Mouse (Mus musculus): ENCODE data around the gene Dis3l2.
A peak's percentile ranks its signal among the peaks of the same experiment; 100 is the strongest.

Dis3l2 gene

GRCm38 (mm10) chr1:87010629-87011330 is 307.2 kb downstream of the Dis3l2 start:
- no peak for DNase-seq (ENCODE audit: low read depth, low spot score)

GRCm38 (mm10) chr1:87011718-87012117 is 308.1 kb downstream of the Dis3l2 start:
- no peak for DNase-seq (ENCODE audit: low read depth, low spot score)

- no peak for DNase-seq (ENCODE audit: low read depth, low spot score)
Observed at GRCm38 (mm10) chr1:87012606-87013005, 309.0 kb downstream of the Dis3l2 start.

DNA sequence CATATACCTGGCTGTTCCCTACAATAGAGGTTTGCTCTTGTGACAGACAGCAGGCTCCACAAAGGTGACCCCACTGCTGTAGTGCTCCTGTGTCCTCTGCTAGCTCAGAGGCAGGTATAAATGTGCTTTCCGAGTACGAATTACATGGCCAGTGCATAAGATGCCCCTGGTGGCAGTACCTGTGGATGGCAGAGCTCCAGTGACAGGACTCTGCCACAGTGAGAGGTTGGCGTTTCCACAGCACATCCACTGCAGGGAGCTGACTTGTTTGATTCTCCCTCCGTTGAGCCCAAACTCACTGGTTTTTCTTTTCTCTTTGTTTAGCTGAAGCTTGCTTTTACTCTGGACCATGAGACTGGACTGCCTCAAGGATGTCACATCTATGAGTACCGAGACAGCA is 317.1 kb downstream of the Dis3l2 start:
- DNase-seq (ENCODE audit: low read depth, low spot score), result no peak

DNA sequence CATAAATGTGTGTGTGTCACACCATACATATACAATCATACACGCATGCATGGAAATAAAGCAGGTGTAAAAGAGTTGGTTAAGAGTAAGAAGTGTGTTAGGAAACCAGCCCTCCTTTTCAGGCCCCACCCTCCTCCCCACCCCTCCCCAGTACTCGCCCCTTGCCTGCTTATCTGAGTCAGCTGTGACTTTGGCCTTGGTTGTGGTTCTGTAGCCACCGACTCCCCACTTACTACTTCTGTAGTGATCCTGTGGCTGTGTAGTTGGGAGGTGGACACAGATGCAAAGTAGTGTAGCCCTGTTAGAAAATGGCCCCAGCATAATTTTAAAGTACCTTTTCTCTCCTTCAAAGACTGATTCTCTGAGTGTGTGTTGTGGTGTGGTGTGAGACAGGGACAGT is 318.0 kb downstream of the Dis3l2 start:
- DNase-seq (ENCODE audit: low read depth, low spot score), result no peak

DNA sequence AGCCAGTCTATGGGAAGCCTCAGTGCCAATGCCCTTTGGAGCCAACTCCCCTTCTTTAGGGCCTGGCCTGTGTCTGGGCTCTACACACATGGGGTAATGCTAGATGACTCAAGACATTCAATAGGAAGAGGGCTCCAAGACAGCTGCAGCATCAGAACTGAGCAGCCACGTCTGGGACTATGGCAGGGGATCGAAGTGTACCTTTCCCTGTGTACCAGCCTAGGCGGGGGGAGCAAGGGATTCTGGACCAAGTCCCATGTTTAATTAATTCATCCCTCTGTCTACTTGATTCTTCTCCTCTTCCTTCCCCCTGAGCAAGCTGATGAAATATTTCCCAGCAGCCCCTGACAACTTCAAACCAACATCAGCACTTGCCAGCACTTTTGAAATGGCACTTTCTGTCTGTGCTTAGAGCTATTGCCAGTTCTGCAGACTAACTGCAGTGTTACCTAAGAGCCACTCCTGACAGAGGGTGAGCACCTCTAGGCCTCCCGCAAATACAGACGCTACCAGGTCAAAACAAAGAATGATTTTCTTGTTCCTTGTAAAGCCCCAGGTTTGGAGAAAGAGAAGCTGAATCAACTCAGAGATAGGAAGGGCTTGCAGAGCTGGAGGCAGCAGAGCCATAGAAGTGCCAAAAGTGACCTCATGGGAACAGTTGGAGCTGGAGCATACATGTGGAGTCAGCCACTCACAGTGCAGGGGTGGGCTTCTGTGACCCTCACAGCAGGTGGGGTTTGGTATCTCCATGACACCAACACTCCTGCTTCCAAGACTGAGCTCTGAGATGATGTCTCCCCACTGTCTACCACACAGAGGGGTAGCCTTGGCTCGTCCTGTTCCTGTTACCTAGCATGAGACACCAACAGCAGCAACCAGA is 319.9 kb downstream of the Dis3l2 start:
- no peak for DNase-seq (ENCODE audit: low read depth, low spot score)

GRCm38 (mm10) chr1:87025021-87025420 is 321.4 kb downstream of the Dis3l2 start:
- DNase-seq (ENCODE audit: low read depth, low spot score), result no peak

DNA sequence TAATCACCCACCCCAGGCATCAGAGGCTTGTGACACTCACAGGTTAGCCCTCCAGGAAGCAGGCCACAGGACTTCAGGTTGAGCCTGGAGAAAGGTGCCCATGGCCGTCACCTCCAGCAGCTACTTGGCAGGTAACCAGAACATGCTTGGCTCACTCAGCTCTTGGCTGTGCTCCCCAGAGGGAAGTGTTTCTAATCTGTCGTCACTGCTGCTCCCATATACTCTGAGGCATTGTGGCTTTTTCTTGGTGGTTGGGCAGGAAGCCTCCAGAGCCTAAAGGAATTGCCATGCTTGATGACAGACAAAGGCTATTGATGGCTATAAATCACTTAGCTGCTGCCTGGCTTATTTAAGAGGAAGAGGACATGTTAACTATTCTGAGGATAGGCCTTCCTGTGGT is 325.2 kb downstream of the Dis3l2 start:
- no peak for DNase-seq (ENCODE audit: low read depth, low spot score)

DNA sequence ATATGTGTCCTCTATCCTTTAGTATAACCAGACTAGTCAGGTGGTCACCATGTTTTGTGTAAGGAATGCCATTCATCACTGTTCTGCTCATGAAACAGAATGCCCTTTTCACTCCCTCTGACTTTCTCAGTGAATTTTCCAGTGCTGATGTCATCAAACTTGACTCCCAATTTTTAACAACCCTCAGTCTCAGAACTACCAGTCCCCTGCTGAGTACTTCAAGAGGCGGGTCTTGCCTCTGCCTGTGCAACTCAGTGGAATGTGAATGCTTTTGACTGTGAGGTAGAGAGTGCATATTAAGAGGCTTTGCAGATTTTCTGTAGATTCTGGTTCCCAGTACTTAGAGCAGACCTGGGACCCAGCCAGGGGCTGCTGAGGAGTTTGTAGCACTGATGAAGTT is 327.0 kb downstream of the Dis3l2 start:
- no peak for DNase-seq (ENCODE audit: low read depth, low spot score)

DNA sequence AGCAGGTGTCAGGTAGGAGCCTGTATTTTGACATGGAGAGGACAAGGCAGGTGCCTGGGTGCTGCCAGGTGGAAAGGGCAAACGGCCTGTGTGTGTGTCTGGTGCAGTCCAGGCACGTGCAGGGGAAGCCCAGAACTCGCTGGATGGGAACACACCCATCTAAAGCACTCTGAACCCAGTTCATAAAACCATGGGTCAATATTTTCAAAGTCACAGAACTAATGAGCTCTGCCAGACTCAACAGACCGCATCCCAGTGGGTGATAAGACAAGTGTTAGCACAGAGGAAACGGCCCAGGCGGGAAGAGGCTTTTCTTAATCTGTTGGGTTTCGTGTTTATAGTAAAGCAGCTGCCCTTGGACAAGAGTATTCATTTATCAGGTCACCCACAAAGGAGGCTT is 328.9 kb downstream of the Dis3l2 start:
- DNase-seq (ENCODE audit: low read depth, low spot score), result no peak

DNA sequence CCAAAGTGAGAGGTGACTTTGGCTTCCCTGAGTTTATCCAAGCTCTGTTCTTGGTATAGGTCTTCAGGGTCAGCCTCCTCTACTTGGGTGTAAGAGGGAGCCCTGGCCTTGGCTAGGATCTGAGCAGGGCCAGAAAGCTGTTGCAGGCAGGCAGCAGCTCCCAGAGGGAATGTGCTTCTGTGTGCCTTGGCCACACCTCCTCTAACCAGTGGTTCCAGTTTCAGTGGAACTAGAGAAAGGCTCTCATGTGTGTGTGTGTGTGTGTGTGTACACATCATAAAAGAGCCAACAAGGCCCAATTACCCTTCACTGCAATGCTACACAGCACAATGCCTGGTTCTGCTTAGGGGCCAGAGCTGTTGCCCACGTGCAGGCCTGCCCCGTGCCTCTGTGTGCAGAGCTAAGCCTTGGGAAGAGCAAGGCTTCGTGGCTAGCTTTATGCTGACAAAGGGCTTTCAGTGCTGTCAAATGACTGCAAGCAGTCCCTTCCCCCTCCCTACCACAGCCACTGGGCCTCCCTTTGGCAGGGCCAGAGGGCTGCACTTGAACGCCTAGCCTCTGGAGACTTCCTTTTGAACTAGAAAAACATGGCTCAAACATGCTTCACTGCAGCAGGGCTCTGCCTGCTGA is 332.0 kb downstream of the Dis3l2 start:
- DNase-seq (ENCODE audit: low read depth, low spot score), result no peak

GRCm38 (mm10) chr1:87036334-87036733 is 332.7 kb downstream of the Dis3l2 start:
- no peak for DNase-seq (ENCODE audit: low read depth, low spot score)

- DNase-seq (ENCODE audit: low read depth, low spot score), result no peak
Observed at GRCm38 (mm10) chr1:87038477-87039070, 335.0 kb downstream of the Dis3l2 start.

GRCm38 (mm10) chr1:87041119-87041518 is 337.5 kb downstream of the Dis3l2 start:
- DNase-seq (ENCODE audit: low read depth, low spot score), result peak; percentile 46

- DNase-seq (ENCODE audit: low read depth, low spot score), result peak; percentile 48
Observed at GRCm38 (mm10) chr1:87041814-87042438, 338.3 kb downstream of the Dis3l2 start.

DNA sequence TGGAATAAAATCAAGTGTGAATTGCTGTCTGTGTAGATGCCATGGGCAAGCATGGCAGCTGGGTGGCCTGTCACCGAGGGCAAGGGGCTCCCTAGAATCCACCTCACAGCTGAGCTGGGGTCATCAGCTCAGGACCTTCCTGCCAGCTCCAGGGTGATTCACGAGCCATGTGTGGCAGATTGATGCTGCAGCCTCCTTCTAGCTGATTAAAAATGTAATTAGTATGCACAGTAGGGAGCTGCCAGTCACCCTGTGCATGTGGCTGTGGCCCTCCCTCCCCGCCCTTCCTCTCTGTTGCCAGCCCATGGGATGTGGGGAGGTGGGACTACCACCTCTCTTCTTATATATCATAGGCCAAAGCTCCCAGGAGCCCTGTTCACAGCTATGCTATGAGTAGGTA is 346.5 kb downstream of the Dis3l2 start:
- DNase-seq (ENCODE audit: low read depth, low spot score), result no peak

GRCm38 (mm10) chr1:87050700-87051099 is 347.1 kb downstream of the Dis3l2 start:
- DNase-seq (ENCODE audit: low read depth, low spot score), result no peak

- DNase-seq (ENCODE audit: low read depth, low spot score), result no peak
Observed at GRCm38 (mm10) chr1:87051369-87051768, 347.8 kb downstream of the Dis3l2 start.

GRCm38 (mm10) chr1:87057075-87057474 is 353.5 kb downstream of the Dis3l2 start:
- no peak for DNase-seq (ENCODE audit: low read depth, low spot score)

DNA sequence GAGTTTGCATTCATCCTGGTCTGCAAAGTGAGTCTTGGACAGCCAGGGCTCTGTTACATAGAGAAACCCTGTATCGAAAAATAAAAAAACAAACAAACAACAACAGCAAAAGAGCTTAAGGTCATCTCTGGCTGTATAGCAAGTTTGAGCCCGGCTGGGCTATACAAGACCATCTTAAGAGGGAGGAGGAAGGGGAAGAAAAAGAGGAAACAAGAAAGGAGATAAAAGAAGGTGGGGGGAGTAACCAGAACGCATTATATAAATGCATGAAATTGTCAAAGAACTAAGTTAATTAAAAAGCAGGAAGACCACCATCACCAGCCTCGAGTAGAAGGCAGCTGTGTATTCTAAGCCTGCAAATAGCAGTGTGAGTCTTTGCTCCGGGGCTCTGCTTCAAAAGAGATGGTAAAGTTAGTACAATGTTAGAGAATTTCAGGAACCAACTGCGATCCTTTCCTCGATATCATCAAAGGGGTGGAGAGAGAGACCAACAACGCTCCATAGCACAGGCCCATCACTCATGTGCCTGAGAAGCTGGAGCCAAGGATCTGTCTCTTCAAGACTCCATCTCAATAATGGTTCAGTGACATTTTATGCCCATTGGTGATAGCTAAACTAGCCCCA is 355.5 kb downstream of the Dis3l2 start:
- no peak for DNase-seq (ENCODE audit: low read depth, low spot score)

DNA sequence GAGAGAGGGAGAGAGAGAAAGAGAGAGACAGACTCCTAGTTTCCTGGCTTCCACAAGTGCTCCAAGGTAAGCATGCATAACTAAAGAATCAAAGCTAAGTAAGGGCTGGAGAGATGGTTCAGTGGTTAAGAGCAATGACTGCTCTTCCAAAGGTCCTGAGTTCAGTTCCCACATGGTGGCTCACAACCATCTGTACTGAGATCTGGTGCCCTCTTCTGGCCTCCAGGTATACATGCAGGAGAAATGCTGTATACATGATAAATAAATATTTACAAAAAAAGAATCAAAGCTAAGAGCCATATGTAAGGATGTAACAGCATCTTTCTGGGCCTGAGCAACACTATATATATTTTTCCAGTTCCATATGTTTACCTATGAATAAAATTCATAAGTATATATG is 357.3 kb downstream of the Dis3l2 start:
- no peak for DNase-seq (ENCODE audit: low read depth, low spot score)

All from CD4-positive helper T cell, adult 2 months (primary cell).